Mouse (Mus musculus): Measurements from ENCODE around the gene Tcp1. TPM values are rescaled to one million over a fixed set of nuclear protein-coding genes. Genes with fewer than 3 reads are reported as not detected.
A peak's percentile ranks its signal among the peaks of the same experiment; 100 is the strongest.
"Not testable (repeated sequence)": the region's sequence is repeated elsewhere in the genome, so short reads cannot be mapped to it uniquely, and the experiment has no call there.

The Tcp1 gene
- polyA plus RNA-seq, 1 experiment from 2014 or later = 469 TPM

- Histone ChIP-seq H3K9me3 (ENCODE audit: low read depth, low read length) (no peaks in the 10 kb centered on the region), H3K9ac (no peak overlapping the region), H3K27ac (ENCODE audit: low read depth) (no peak overlapping the region), H3K4me2 (no peak overlapping the region), H3K4me1 (ENCODE audit: insufficient read depth) (no peaks in the 10 kb centered on the region), H3K36me3 (ENCODE audit: insufficient read depth) (peaks cover 36% of the 10 kb centered on the region), H3K27me3 (ENCODE audit: insufficient read depth, low read length) (no peaks in the 10 kb centered on the region), H3K4me3 (ENCODE audit: low read depth, low read length) (no peak overlapping the region)
- TF ChIP-seq CTCF (IDR thresholded peaks at IDR 0.05; ENCODE audit: low read depth) = no peak
- DNase-seq (no peak), ATAC-seq (ENCODE audit: insufficient read depth) (no peak)
- 80% methylated on average over 8 of the region's 8 CpGs for WGBS
Observed at GRCm38 (mm10) chr17:12910391-12910790, 5.1 kb upstream of the Tcp1 start.

- DNase-seq (peak; percentile 100), ATAC-seq (ENCODE audit: insufficient read depth) (peak; percentile 99)
- Histone ChIP-seq H3K27me3 (ENCODE audit: insufficient read depth, low read length) (no peaks in the 10 kb centered on the region), H3K9ac (peak within 1 kb of the TSS; percentile 99), H3K27ac (ENCODE audit: low read depth) (peak within 1 kb of the TSS; percentile 92), H3K4me1 (ENCODE audit: insufficient read depth) (no peaks in the 10 kb centered on the region; the same call in 1 of the 2 replicates), H3K4me2 (peak within 1 kb of the TSS; percentile 68), H3K36me3 (ENCODE audit: insufficient read depth) (peaks cover 57% of the 10 kb centered on the region), H3K9me3 (ENCODE audit: low read depth, low read length) (no peaks in the 10 kb centered on the region), H3K4me3 (ENCODE audit: low read depth, low read length) (peak within 1 kb of the TSS; percentile 93)
- WGBS = under 1% methylated on average over 56 of the region's 56 CpGs
- no peak for TF ChIP-seq CTCF (IDR thresholded peaks at IDR 0.05; ENCODE audit: low read depth)
Observed at GRCm38 (mm10) chr17:12915881-12916583, 531 bp downstream of the Tcp1 start, which contains the start of gene Mrpl18. Gene Mrpl18 (minus strand): TSS chr17:12916345.

GRCm38 (mm10) chr17:12916588-12917380, 1.3 kb downstream of the Tcp1 start:
- peak; percentile 57 for ATAC-seq (ENCODE audit: insufficient read depth)
- no peaks in the 10 kb centered on the region; the same call in 1 of the 2 replicates for H3K4me1 ChIP-seq (ENCODE audit: insufficient read depth)
- H3K9ac ChIP-seq = peak overlapping the region; percentile 99
- no peaks in the 10 kb centered on the region for H3K27me3 ChIP-seq (ENCODE audit: insufficient read depth, low read length)
- WGBS = under 1% methylated on average over 40 of the region's 40 CpGs
- H3K4me3 ChIP-seq (ENCODE audit: low read depth, low read length) = peak overlapping the region; percentile 93
- peak overlapping the region; percentile 68 for H3K4me2 ChIP-seq
- TF ChIP-seq CTCF (IDR thresholded peaks at IDR 0.05; ENCODE audit: low read depth) = no peak
- DNase-seq = peak; percentile 61
- H3K36me3 ChIP-seq (ENCODE audit: insufficient read depth) = peaks cover 57% of the 10 kb centered on the region
- peak overlapping the region; percentile 92 for H3K27ac ChIP-seq (ENCODE audit: low read depth)
- no peaks in the 10 kb centered on the region for H3K9me3 ChIP-seq (ENCODE audit: low read depth, low read length)

- ATAC-seq (ENCODE audit: insufficient read depth) = no peak
- H3K27ac ChIP-seq (ENCODE audit: low read depth) = no peak overlapping the region
- no peak overlapping the region for H3K9ac ChIP-seq
- DNase-seq = no peak
- no peak overlapping the region for H3K4me2 ChIP-seq
- peaks cover 75% of the 10 kb centered on the region for H3K36me3 ChIP-seq (ENCODE audit: insufficient read depth)
- no peaks in the 10 kb centered on the region for H3K27me3 ChIP-seq (ENCODE audit: insufficient read depth, low read length)
- H3K4me1 ChIP-seq (ENCODE audit: insufficient read depth) = no peaks in the 10 kb centered on the region; the same call in 1 of the 2 replicates
- no peak for TF ChIP-seq CTCF (IDR thresholded peaks at IDR 0.05; ENCODE audit: low read depth)
- H3K9me3 ChIP-seq (ENCODE audit: low read depth, low read length) = no peaks in the 10 kb centered on the region
- H3K4me3 ChIP-seq (ENCODE audit: low read depth, low read length) = no peak overlapping the region
- 89% methylated on average over 1 of the region's 1 CpGs for WGBS
Observed at GRCm38 (mm10) chr17:12921073-12921472, 5.6 kb downstream of the Tcp1 start.

- TF ChIP-seq CTCF (IDR thresholded peaks at IDR 0.05; ENCODE audit: low read depth) = no peak
- Histone ChIP-seq H3K9me3 (ENCODE audit: low read depth, low read length) (no peaks in the 10 kb centered on the region), H3K4me1 (ENCODE audit: insufficient read depth) (no peaks in the 10 kb centered on the region), H3K4me3 (ENCODE audit: low read depth, low read length) (no peak overlapping the region), H3K36me3 (ENCODE audit: insufficient read depth) (peaks cover 70% of the 10 kb centered on the region), H3K27ac (ENCODE audit: low read depth) (no peak overlapping the region), H3K4me2 (no peak overlapping the region), H3K27me3 (ENCODE audit: insufficient read depth, low read length) (no peaks in the 10 kb centered on the region), H3K9ac (no peak overlapping the region)
- 88% methylated on average over 3 of the region's 3 CpGs for WGBS
- DNase-seq (no peak), ATAC-seq (ENCODE audit: insufficient read depth) (no peak)
Observed at GRCm38 (mm10) chr17:12925001-12925400, 9.5 kb downstream of the Tcp1 start.

GRCm38 (mm10) chr17:12925703-12926180, 10.2 kb downstream of the Tcp1 start:
- Histone ChIP-seq H3K27ac (ENCODE audit: low read depth) (no peak overlapping the region), H3K36me3 (ENCODE audit: insufficient read depth) (peaks cover 63% of the 10 kb centered on the region), H3K4me1 (ENCODE audit: insufficient read depth) (no peaks in the 10 kb centered on the region), H3K9me3 (ENCODE audit: low read depth, low read length) (no peaks in the 10 kb centered on the region), H3K27me3 (ENCODE audit: insufficient read depth, low read length) (no peaks in the 10 kb centered on the region), H3K4me2 (no peak overlapping the region), H3K9ac (no peak overlapping the region), H3K4me3 (ENCODE audit: low read depth, low read length) (no peak overlapping the region)
- DNase-seq (peak; percentile 8), ATAC-seq (ENCODE audit: insufficient read depth) (no peak)
- 86% methylated on average over 8 of the region's 8 CpGs for WGBS
- no peak for TF ChIP-seq CTCF (IDR thresholded peaks at IDR 0.05; ENCODE audit: low read depth)

- not testable (repeated sequence) for H3K4me2 ChIP-seq; ATAC-seq (ENCODE audit: insufficient read depth); H3K4me3 ChIP-seq (ENCODE audit: low read depth, low read length); H3K27me3 ChIP-seq (ENCODE audit: insufficient read depth, low read length); H3K36me3 ChIP-seq (ENCODE audit: insufficient read depth); DNase-seq; H3K9me3 ChIP-seq (ENCODE audit: low read depth, low read length); H3K4me1 ChIP-seq (ENCODE audit: insufficient read depth); H3K27ac ChIP-seq (ENCODE audit: low read depth); H3K9ac ChIP-seq
- WGBS = 85% methylated on average over 5 of the region's 5 CpGs
Observed at GRCm38 (mm10) chr17:12931576-12931975, 16.1 kb downstream of the Tcp1 start.
